Mouse (Mus musculus) E14TG2a.4 (cell line): ENCODE measurements at regions not wholly inside any gene's neighbourhood (a gene's known extent, or its start where the extent isn't known, plus 50 kb on each side); places are given as distances from the start of the nearest gene placed in this dataset.

ENCODE experiments used
- CTCF ChIP-seq: conservative IDR thresholded peaks from 2 replicates; pipeline ENCODE4 v1.5.1; 2014; ENCODE audit warnings: low read length
- NANOG ChIP-seq: IDR thresholded peaks from 2 replicates; pipeline ENCODE4 v1.6.1; 2014; ENCODE audit warnings: borderline replicate concordance, low read length, mixed read lengths
- POU5F1 ChIP-seq: IDR thresholded peaks from 2 replicates; pipeline ENCODE4 v1.6.1; 2014; ENCODE audit warnings: low read length, borderline replicate concordance

GRCm38 (mm10) chr17:92210730-92211129, 988.1 kb upstream of the Adcyap1 start:
- TF ChIP-seq CTCF = peak; percentile 34
- TF ChIP-seq NANOG = no peak
- no peak for TF ChIP-seq POU5F1
